In genomic region chr11:61033160-61033559, GRCm38 (mm10) we compare ENCODE assay signal across 14 mouse cellular contexts.
"Had no signal": no experiment of that assay in that cellular context is flagged by ENCODE, and none has a peak within 500 bp of the region (broad histone marks: within the 10 kb centered on the region; RNA-seq: fewer than 3 reads in every experiment).

No protein-coding gene starts in this region.

- H3K4me2 ChIP-seq: lung, embryonic 14.5 days; midbrain, embryonic 12.5 days; neural tube, embryonic 12.5 days; stomach, embryonic 15.5 days had no signal

- H3K36me3 ChIP-seq: midbrain, embryonic 10.5 days; midbrain, embryonic 12.5 days; neural tube, embryonic 12.5 days; stomach, embryonic 15.5 days had no signal

- ATAC-seq: midbrain, embryonic 16.5 days had no signal

- H3K9ac ChIP-seq: lung, embryonic 14.5 days; midbrain, embryonic 12.5 days; neural tube, embryonic 12.5 days; stomach, embryonic 15.5 days had no signal

- H3K4me3 ChIP-seq: midbrain, embryonic 10.5 days; midbrain, embryonic 12.5 days; neural tube, embryonic 12.5 days; stomach, embryonic 15.5 days had no signal

- H3K9me3 ChIP-seq: midbrain, embryonic 10.5 days; midbrain, embryonic 12.5 days; neural tube, embryonic 12.5 days; stomach, embryonic 15.5 days had no signal

- H3K27ac ChIP-seq: midbrain, embryonic 10.5 days; midbrain, embryonic 12.5 days; neural tube, embryonic 12.5 days; stomach, embryonic 15.5 days; stomach, postnatal 0 days had no signal

- H3K27me3 ChIP-seq: midbrain, embryonic 12.5 days; neural tube, embryonic 12.5 days; stomach, embryonic 15.5 days had no signal

- H3K4me1 ChIP-seq: midbrain, embryonic 12.5 days; stomach, embryonic 15.5 days had no signal

- DNase-seq: lung, adult 18-20 months; lung, embryonic 14.5 days; lung, postnatal 10 days; midbrain, embryonic 14.5 days; right cerebral cortex, postnatal 14 days; thymus, adult 2 months; thymus, postnatal 25 days; thymus, postnatal 4 days had no signal
